Mouse (Mus musculus) heart, adult 2 months (tissue): ENCODE measurements around the gene Tinf2.

ENCODE experiments used
- CTCF ChIP-seq: fragments of 200-600 bp; IDR thresholded peaks from 2 replicates; pipeline ENCODE4 v1.8.1; 2022; ENCODE audit warnings: antibody characterized with exemption, mild to moderate bottlenecking, moderate library complexity
- EP300 ChIP-seq: fragments of 200-500 bp; IDR thresholded peaks from 2 replicates; pipeline ENCODE4 v1.6.1; 2011; ENCODE audit warnings: low read depth, low read length, control low read depth; ENCODE audit not compliant: insufficient read depth
- POLR2A ChIP-seq: fragments of 200-500 bp; IDR thresholded peaks from 2 replicates; pipeline ENCODE4 v1.6.1; 2011; ENCODE audit warnings: mild to moderate bottlenecking, low read depth, low read length, control low read depth; ENCODE audit not compliant: insufficient read depth

- TF ChIP-seq CTCF (no peak), POLR2A (no peak), EP300 (no peak)
These were observed 35.3 kb upstream of the Tinf2 start for GRCm38 (mm10) chr14:55716884-55717283.
